Mouse (Mus musculus): ENCODE results near the gene Eml5. TPM values are rescaled to one million over a fixed set of nuclear protein-coding genes. Genes with fewer than 3 reads are reported as not detected.

The Eml5 gene
- polyA plus RNA-seq, 2 experiments: 2.3 to 4.6 TPM

- Histone ChIP-seq H3K4me2 (replicated peaks; ENCODE audit: low read depth, low read length, severe bottlenecking) (no peak overlapping the region), H3K36me3 (ENCODE audit: control insufficient read depth, insufficient read depth, low read length) (no peaks in the 10 kb centered on the region; the same call in 1 of the 2 replicates), H3K9ac (ENCODE audit: low read depth, low read length, severe bottlenecking) (no peak overlapping the region), H3K4me3 (replicated peaks; ENCODE audit: low read length) (no peak overlapping the region), H3K27me3 (ENCODE audit: control insufficient read depth, insufficient read depth, low read length) (no peaks in the 10 kb centered on the region), H3K9me3 (ENCODE audit: control insufficient read depth, low read length) (no peaks in the 10 kb centered on the region), H3K4me1 (ENCODE audit: control insufficient read depth, insufficient read depth, low read length) (0 out of 2 replicates have a peak, but pooled peaks cover 5% of the 10 kb centered on the region), H3K27ac (replicated peaks; ENCODE audit: low read depth, low read length) (no peak overlapping the region)
- no peak for ATAC-seq (ENCODE audit: low FRiP score, low read depth)
- no peak for DNase-seq (ENCODE audit: low spot score)
- TF ChIP-seq POLR2A (IDR thresholded peaks at IDR 0.05; ENCODE audit: borderline replicate concordance, extremely low read depth, insufficient read depth, insufficient read length): no peak
- 72% methylated on average over 3 of the region's 3 CpGs for WGBS
These were observed 97.1 kb downstream of the Eml5 start for GRCm38 (mm10) chr12:98804078-98804748.

GRCm38 (mm10) chr12:98802245-98802644 lies 99.0 kb downstream of the Eml5 start:
- 0 out of 2 replicates have a peak, but pooled peaks cover 5% of the 10 kb centered on the region for H3K4me1 ChIP-seq (ENCODE audit: control insufficient read depth, insufficient read depth, low read length)
- no peak overlapping the region for H3K4me2 ChIP-seq (replicated peaks; ENCODE audit: low read depth, low read length, severe bottlenecking)
- no peak overlapping the region for H3K4me3 ChIP-seq (replicated peaks; ENCODE audit: low read length)
- no peak for DNase-seq (ENCODE audit: low spot score)
- no peak for TF ChIP-seq POLR2A (IDR thresholded peaks at IDR 0.05; ENCODE audit: borderline replicate concordance, extremely low read depth, insufficient read depth, insufficient read length)
- ATAC-seq (ENCODE audit: low FRiP score, low read depth): no peak
- H3K9me3 ChIP-seq (ENCODE audit: control insufficient read depth, low read length): no peaks in the 10 kb centered on the region
- H3K27ac ChIP-seq (replicated peaks; ENCODE audit: low read depth, low read length): no peak overlapping the region
- H3K9ac ChIP-seq (ENCODE audit: low read depth, low read length, severe bottlenecking): no peak overlapping the region
- peaks cover 5% of the 10 kb centered on the region; the same call in 1 of the 2 replicates for H3K36me3 ChIP-seq (ENCODE audit: control insufficient read depth, insufficient read depth, low read length)
- no peaks in the 10 kb centered on the region for H3K27me3 ChIP-seq (ENCODE audit: control insufficient read depth, insufficient read depth, low read length)
- whole genome bisulfite sequencing: 53% methylated on average over 3 of the region's 3 CpGs

GRCm38 (mm10) chr12:98800334-98800733 lies 101.0 kb downstream of the Eml5 start:
- ATAC-seq (ENCODE audit: low FRiP score, low read depth): no peak
- no peak overlapping the region for H3K9ac ChIP-seq (ENCODE audit: low read depth, low read length, severe bottlenecking)
- 0 out of 2 replicates have a peak, but pooled peaks cover 5% of the 10 kb centered on the region for H3K4me1 ChIP-seq (ENCODE audit: control insufficient read depth, insufficient read depth, low read length)
- no peak overlapping the region for H3K27ac ChIP-seq (replicated peaks; ENCODE audit: low read depth, low read length)
- DNase-seq (ENCODE audit: low spot score): no peak
- TF ChIP-seq POLR2A (IDR thresholded peaks at IDR 0.05; ENCODE audit: borderline replicate concordance, extremely low read depth, insufficient read depth, insufficient read length): no peak
- peaks cover 11% of the 10 kb centered on the region; the same call in 1 of the 2 replicates for H3K36me3 ChIP-seq (ENCODE audit: control insufficient read depth, insufficient read depth, low read length)
- H3K4me3 ChIP-seq (replicated peaks; ENCODE audit: low read length): no peak overlapping the region
- no peak overlapping the region for H3K4me2 ChIP-seq (replicated peaks; ENCODE audit: low read depth, low read length, severe bottlenecking)
- 73% methylated on average over 5 of the region's 5 CpGs for WGBS
- H3K9me3 ChIP-seq (ENCODE audit: control insufficient read depth, low read length): no peaks in the 10 kb centered on the region
- H3K27me3 ChIP-seq (ENCODE audit: control insufficient read depth, insufficient read depth, low read length): no peaks in the 10 kb centered on the region

GRCm38 (mm10) chr12:98795731-98796318 lies 105.5 kb downstream of the Eml5 start:
- Histone ChIP-seq H3K9ac (ENCODE audit: low read depth, low read length, severe bottlenecking) (no peak overlapping the region), H3K4me2 (replicated peaks; ENCODE audit: low read depth, low read length, severe bottlenecking) (no peak overlapping the region), H3K9me3 (ENCODE audit: control insufficient read depth, low read length) (no peaks in the 10 kb centered on the region), H3K36me3 (ENCODE audit: control insufficient read depth, insufficient read depth, low read length) (peaks cover 44% of the 10 kb centered on the region), H3K4me3 (replicated peaks; ENCODE audit: low read length) (no peak overlapping the region), H3K4me1 (ENCODE audit: control insufficient read depth, insufficient read depth, low read length) (no peaks in the 10 kb centered on the region), H3K27me3 (ENCODE audit: control insufficient read depth, insufficient read depth, low read length) (no peaks in the 10 kb centered on the region), H3K27ac (replicated peaks; ENCODE audit: low read depth, low read length) (no peak overlapping the region)
- ATAC-seq (ENCODE audit: low FRiP score, low read depth) (no peak), DNase-seq (ENCODE audit: low spot score) (no peak)
- WGBS: 92% methylated on average over 3 of the region's 3 CpGs
- no peak for TF ChIP-seq POLR2A (IDR thresholded peaks at IDR 0.05; ENCODE audit: borderline replicate concordance, extremely low read depth, insufficient read depth, insufficient read length)

GRCm38 (mm10) chr12:98784251-98784650 lies 117.0 kb downstream of the Eml5 start:
- no peak for TF ChIP-seq POLR2A (IDR thresholded peaks at IDR 0.05; ENCODE audit: borderline replicate concordance, extremely low read depth, insufficient read depth, insufficient read length)
- Histone ChIP-seq H3K9me3 (ENCODE audit: control insufficient read depth, low read length) (no peaks in the 10 kb centered on the region), H3K4me3 (replicated peaks; ENCODE audit: low read length) (no peak overlapping the region), H3K36me3 (ENCODE audit: control insufficient read depth, insufficient read depth, low read length) (peaks cover 81% of the 10 kb centered on the region), H3K4me1 (ENCODE audit: control insufficient read depth, insufficient read depth, low read length) (no peaks in the 10 kb centered on the region), H3K9ac (ENCODE audit: low read depth, low read length, severe bottlenecking) (no peak overlapping the region), H3K27ac (replicated peaks; ENCODE audit: low read depth, low read length) (no peak overlapping the region), H3K27me3 (ENCODE audit: control insufficient read depth, insufficient read depth, low read length) (no peaks in the 10 kb centered on the region), H3K4me2 (replicated peaks; ENCODE audit: low read depth, low read length, severe bottlenecking) (no peak overlapping the region)
- WGBS: 93% methylated on average over 1 of the region's 1 CpGs
- no peak for ATAC-seq (ENCODE audit: low FRiP score, low read depth)
- no peak for DNase-seq (ENCODE audit: low spot score)
